ENCODE assay signal across 22 mouse cellular contexts in genomic region chr3:68077406-68077805, GRCm38 (mm10).
"Had no signal": no experiment of that assay in that cellular context is flagged by ENCODE, and none has a peak within 500 bp of the region (broad histone marks: within the 10 kb centered on the region; RNA-seq: fewer than 3 reads in every experiment).

No protein-coding gene starts in this region.

- ATAC-seq: hindbrain, embryonic 16.5 days; hindbrain, postnatal 0 days; inflammation-experienced regulatory T-cells, adult 6 months; intestine, embryonic 15.5 days; intestine, embryonic 16.5 days; intestine, postnatal 0 days had no signal

- DNase-seq: heart, postnatal 10 days; heart, postnatal 14 days; heart, postnatal 36 days; heart, postnatal 4 days; kidney, adult 11 months; kidney, adult 18-20 months; kidney, adult 2 months; kidney, adult 8-10 months; kidney, adult 9 months; kidney, postnatal 10 days; kidney, postnatal 14 days; kidney, postnatal 25 days; kidney, postnatal 36 days; kidney, postnatal 4 days; layer of hippocampus, adult 9-11 months; layer of hippocampus, postnatal 36 days had no signal
